Mouse (Mus musculus) E14TG2a.4 (cell line): ENCODE results near the gene Gns.

Source experiments
- CTCF ChIP-seq: conservative IDR thresholded peaks from 2 replicates; pipeline ENCODE4 v1.5.1; 2014; ENCODE audit warnings: low read length
- NANOG ChIP-seq: IDR thresholded peaks from 2 replicates; pipeline ENCODE4 v1.6.1; 2014; ENCODE audit warnings: borderline replicate concordance, low read length, mixed read lengths
- POU5F1 ChIP-seq: IDR thresholded peaks from 2 replicates; pipeline ENCODE4 v1.6.1; 2014; ENCODE audit warnings: low read length, borderline replicate concordance

DNA sequence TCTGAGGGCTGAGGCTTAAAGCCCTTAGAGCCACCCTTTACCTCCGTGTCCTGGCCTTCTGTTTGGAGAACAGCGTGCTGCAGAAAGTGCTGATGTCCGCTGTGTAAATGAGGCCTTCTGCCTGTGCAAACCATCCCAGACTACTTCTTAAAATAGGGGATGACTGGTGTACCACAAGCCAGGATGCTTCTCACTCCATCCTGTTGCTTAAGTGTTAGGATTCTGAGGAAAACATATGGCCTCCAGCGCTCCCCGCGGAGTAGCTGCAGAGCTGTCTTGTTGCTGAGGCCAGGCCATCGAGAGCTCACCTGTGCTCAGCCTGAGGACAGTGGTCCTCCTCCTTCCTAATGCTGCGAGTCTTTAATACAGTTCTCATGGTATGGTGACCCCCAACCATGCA lies 27.0 kb downstream of the Gns start:
- no peak for TF ChIP-seq CTCF
- no peak for TF ChIP-seq POU5F1
- no peak for TF ChIP-seq NANOG
